Mouse (Mus musculus): ENCODE data around the gene Srek1.

GRCm38 (mm10) chr13:103770821-103771220 lies 3.6 kb downstream of the Srek1 start:
- no peak for TF ChIP-seq CTCF (IDR thresholded peaks at IDR 0.05; ENCODE audit: low read depth)
- TF ChIP-seq EP300 (IDR thresholded peaks at IDR 0.05; ENCODE audit: low read depth), result no peak

Measured in liver, postnatal 0 days (tissue).